Mouse (Mus musculus) lung, postnatal 4 days (tissue): ENCODE results near the gene Kcnn3.
A peak's percentile ranks its signal among the peaks of the same experiment; 100 is the strongest.

Experiments
- DNase-seq, 2 experiments: peaks; one replicate each; pipeline ENCODE4 v3.0.0; 2021

Gene Kcnn3

DNA sequence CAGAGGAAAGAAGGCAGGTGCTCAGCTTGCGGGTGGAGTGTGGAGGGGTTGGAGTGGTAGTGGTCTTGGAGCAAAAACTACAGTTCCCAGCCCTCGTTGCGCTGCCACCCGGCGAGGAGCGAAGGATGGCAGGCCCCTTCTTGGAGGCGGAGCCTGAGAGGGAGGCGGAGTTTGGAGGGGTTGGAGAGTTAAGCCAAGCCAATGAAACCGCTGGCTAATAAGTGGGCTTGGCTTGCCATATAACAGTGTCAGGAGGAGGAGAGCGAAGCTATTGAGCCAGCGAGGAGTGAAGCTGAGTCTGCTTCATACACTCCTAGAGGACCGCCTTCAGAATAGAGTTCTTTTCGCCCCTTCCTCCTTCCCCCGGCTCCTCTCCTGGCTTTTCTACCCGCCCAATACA, at the start of gene Kcnn3:
Gene Kcnn3 (plus strand): TSS at position 271 of the 400 bp plus-strand sequence.
- peak; percentile 90 for DNase-seq

DNA sequence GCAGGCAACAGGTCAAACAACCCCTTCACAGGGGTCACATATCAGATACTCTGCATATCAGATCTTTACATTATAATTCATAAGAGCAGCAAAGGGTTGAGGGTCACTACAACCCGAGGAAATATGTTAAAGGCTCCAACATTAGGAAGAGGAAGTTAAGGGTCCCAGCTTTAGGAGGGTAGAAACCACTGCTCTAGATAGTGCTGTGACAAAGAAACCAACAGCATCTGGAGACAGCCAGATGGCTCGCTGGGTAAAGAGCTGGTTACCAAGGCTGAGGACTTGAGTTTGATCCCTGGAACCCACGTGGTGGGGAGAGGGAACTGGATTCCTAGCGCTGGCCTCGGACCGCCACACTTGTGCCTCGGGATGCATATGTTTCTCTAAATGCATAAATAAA, 47.7 kb upstream of the Kcnn3 start:
- DNase-seq: no peak

DNA sequence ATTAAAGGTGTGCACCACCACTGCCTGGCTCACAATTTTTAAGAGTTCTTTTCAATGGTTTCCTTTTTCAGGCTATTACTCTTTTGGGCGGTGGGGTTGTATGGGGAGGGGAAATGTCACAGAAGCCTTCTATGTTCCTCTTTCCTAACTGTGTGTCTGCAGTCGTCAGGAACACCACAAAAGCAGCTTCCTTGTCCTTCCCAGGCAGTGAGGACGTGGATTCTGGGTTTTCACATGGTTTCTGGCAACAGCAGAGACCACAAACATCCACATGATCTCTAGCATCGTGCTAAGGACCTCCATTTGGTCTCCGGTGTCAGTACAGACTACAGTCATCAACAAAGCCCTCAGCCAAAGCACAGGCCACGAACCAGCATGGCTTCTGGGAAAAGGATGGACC, 46.1 kb upstream of the Kcnn3 start:
- DNase-seq: no peak

DNA sequence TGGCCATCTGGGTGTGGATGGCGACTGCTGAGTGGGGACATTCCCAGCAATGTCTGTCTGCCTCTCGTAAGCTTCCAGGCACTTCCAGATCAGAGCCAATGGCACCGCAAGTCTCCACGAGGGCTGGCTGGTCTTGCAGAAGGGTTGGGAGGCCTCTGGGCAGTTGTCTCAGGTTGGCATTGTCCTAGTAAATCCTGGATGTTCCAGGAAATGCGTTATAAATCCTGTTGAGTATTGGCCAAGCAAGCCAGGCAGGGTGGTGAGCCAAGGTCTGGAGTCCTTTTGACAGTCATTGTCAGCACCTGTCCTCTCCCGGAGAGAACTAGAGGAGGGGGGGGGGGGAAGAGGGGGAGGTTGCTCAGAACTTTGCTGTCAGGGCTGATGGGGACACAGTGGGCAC, 40.9 kb upstream of the Kcnn3 start:
- DNase-seq: no peak

DNA sequence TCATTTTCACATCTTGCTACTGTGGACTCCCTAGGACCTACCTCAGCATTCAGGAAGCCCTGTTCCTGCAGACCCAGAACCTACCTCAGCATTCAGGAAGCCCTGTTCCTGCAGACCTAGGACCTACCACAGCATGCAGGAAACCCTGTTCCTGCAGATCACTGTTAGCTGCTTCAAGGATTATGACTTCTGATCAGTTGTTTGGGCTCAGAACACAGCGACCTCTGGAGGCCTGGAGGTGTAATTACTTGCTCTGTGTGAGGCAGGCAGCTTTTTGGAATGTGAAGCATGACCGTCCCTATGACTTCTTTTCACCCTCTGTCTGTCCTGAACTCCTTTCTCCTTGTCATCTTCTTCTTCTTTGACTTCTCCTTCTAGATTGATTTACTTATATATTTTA, 38.5 kb upstream of the Kcnn3 start:
- DNase-seq: peak; percentile 38 to 55

DNA sequence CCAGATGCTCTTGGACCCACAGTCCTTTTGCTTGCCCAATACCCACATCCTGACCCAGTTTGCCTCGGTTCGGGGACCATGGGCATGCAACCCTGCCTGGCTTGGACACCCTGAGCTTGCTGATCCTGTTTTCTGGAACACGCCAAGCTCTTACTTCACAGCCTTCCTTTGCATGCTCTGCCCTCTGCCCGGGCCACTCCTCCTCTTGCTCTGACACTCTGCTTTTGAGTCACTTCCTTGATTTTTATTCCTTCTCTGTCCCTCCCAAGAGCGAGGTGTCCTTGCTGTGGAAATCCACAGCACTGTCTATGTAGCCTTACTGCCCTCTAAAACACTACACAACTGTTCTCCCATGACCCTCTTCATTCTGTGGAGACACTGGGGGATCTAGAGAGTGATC, 37.7 kb upstream of the Kcnn3 start:
- no peak for DNase-seq

DNA sequence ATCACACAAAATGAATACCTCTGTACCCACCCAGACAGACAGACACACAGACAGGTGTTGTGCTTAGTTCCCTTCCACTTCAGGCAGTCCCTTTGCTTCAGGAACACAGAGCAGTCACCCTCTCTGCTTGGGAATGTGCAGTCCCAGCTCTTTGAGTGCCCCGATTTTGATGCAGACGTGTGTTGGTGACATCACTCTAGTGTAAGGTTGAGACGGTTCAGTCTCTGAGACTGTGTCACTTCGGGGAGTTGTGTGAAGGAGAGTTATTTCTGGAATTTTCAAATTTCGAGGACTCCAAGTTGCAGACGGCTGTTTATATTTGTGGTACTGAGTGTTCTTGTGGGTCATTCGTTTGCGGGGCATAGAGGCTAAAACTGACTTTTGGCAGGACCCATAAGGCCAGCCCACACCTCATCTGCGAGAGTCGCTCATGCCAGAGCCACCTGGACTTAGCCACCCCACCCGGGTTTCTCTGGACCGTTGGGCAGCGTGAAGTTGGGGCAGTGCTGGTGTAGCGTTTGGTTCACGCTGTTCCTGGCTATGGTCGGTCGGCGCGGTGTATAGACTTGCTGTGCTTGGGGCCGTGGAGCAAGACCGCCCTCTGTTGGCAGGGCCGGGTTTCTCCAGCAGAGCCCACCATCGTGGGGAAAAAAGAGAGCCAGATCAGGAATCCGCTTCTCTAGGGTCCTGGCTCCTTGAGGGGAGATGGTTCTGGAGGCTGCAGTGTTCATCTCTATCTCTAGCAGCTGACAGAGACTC, 35.0 kb upstream of the Kcnn3 start:
- peak; percentile 84 to 88 for DNase-seq

DNA sequence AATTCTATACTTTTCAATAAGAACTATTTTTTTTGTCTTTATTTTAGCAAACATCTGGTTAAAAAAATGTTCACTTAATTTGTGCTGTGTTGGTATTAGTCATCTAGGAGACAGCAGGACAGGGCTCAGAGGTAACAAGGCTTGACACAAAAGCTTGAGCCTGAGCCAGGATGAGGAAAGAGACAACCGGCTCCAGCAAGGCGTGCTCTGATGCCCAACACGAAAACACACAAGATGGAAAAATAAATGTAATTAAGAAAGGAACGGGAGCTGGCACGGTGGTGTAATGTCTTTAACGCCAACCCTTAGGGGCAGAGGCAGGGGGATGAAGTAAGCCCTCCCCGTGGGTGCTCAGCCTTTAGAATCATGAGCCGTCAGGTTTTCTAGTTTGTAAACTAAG, 33.9 kb upstream of the Kcnn3 start:
- no peak for DNase-seq

DNA sequence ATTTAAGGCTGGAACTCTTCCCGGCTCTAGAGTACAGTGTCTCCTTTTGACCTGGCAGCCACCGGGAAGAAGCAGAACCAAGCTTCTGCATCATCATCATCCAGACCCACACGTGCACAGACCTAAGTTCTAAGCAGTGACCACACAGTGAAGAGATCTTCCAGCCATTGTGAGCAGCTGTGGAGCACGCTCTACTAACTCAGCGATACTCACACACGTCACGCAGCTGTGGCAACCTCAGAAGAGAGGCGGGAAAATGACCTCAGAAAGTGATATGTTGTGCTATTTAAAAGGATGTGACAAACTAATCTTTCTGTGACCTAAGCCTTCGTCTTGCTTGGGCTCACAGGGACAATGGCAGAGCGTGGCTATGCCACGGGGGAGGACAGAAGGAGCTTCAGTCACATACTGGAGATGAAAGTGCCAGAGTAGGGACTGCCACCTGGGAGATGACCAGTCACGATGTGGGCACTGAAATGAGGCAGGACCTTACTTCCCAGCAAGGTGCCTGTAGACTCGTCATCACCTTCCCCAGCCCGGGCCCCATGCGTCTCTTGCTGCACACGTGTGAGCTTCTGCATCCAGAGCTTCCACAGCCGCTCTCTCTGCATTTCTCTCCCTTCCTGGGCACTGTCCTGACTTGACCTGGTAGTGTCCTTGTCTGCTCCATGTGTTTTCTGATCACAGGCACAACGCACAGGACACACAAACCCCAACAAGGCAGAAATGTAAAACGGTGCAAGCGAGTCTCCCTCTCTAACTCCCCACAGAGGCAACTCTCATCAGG, 32.9 kb upstream of the Kcnn3 start:
- DNase-seq: no peak

DNA sequence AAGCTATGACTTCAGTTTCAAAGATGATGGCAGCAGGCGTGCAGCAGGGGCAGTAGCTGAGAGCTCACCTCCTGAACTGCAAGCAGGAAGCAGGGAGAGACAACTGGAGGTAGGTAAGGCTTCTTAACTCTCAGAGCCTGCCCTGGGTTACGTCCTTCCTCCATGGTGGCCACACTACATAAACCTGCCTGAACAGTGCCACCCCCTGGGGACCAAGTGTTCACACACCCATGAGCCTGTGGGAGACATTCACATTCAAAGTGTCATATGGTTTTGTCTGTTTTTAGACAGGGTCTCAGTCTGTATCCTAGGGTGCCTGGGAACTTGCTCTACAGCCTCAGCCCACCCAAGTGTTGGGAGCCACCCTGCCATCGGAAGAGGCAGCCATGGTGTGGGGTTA, 29.2 kb upstream of the Kcnn3 start:
- no peak for DNase-seq

DNA sequence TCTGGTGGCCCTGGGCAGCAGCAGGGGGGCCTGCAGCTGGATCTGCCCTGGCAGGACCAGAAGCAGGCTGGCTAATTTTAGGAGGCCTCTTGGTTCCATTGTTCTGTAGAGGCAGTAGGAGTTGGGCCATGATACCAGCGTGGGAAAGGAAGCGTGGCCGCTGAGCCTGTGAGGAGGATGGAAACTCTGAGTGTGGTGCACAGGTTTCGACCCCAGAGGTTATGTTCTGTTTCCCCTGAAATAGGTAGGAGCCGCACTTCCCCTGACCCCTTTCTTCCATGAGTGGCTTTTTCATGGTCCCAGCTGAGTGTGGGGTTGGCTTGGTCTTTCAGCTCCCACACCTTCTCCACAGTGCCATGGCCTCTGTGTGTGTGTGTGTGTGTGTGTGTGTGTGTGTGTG, 28.4 kb upstream of the Kcnn3 start:
- no peak for DNase-seq

DNA sequence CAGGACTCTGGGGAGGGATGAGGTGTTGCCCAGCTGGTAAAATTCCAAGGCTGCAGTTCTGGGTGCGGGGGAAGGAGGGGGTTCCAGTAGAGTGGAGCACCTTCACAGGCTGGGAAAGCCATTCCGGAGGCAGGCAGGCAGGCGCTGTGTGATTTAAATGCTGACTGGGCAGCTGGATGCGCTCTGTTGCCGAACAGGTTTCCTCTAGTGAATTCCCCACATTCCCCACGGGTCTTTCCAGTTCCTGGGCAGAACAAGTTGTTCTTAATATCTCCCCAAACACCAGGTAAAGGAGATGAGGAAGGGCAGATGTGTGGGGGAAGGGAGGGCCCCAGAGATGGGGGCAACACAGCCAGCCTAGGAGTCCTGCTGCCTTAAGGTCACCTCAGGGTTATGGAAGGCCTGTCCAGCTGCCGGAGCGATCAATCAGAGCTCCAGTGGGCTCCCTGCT, 27.2 kb upstream of the Kcnn3 start:
- peak; percentile 20 to 44 for DNase-seq

DNA sequence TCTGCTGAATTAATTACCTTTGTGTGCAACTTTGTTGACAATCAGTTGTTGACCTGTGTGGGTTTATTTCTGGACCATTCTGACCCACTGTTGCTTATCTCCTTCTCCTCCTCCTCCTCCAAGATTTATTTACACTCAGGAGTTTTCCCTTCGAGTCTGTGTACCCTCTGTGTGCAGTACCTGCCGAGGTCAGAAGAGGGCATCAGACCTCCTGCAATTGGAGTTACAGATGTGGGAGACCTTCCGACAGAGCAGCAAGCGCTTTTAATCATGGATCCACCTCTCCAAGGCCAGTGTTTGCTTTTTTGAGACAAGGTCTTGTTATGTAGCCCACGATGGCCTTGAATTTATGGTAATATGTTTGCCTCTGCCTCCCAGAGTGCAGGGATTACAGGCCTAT, 25.3 kb upstream of the Kcnn3 start:
- no peak for DNase-seq

DNA sequence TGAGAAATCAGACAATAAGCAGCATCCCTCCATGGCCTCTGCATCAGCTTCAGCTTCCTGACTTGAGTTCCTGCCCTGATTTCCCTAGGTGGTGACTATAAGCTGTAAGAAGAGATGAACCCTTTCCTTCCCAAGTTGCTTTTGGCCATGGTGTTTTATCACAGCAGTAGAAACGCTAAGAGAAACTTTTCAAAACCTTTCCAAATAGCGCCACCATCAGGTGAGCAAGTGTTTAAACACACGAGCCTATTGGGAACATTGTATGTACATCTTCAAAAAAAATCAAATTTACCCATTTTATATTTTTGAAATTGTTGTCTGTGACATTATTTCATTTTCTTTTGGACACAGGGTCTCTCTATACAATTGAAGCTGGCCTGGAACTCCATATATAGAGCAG, 23.6 kb upstream of the Kcnn3 start:
- no peak for DNase-seq

DNA sequence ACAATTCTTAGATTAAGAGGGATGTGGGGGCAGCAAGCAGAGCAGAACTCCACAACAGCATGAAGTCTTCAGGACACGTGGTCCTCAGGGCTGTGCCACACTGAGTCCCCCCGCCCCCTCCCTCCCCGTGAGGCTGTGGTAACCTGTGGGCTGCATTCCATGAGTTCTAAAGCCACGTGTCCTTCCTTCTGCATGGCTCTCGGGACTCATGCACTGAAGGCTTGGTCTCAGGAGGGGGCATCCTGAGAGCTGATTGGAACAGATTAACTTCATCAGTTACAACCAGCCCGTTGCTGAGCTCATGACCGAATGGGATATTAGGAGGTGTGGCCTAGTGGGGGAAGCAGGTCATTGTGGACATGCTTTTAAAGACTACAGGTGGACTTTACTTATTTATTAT, 20.3 kb upstream of the Kcnn3 start:
- DNase-seq: no peak

DNA sequence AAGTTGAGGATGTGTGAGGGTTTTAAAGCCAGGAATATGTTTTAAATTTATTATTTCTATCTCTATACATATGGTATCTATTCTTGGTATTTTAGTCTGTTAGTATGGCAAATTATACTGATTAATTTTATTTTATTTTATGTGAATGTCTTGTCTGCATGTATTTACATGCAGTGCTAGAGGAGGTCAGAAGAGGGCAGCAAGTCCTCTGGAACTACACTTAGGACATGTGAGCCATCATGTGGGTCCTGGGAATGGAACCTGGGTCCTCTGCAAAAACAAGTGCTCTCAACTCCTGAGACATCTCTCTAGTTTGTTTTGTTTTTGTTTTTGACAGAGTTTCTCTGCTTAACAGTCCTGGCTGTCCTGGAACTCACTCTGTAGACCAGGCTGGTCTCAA, 18.5 kb upstream of the Kcnn3 start:
- no peak for DNase-seq

DNA sequence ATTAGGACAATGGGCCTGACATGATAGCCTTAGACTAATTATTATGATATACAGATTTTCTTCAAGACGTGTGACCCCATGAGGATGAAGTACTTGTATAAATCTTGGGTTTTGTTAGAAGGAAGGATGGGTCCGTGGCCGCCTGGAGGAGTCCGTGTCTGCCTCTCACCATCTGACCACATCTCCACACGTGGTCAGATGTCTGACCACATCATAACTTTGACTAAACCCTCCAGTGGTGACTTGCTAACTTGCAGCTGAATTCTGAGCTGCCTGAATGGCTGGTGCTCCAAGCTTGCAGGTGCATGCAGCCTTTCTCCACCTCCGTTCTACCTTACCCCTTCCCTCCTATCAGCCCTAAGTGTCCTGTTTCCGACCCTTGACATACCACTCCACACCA, 17.4 kb upstream of the Kcnn3 start:
- DNase-seq: no peak

DNA sequence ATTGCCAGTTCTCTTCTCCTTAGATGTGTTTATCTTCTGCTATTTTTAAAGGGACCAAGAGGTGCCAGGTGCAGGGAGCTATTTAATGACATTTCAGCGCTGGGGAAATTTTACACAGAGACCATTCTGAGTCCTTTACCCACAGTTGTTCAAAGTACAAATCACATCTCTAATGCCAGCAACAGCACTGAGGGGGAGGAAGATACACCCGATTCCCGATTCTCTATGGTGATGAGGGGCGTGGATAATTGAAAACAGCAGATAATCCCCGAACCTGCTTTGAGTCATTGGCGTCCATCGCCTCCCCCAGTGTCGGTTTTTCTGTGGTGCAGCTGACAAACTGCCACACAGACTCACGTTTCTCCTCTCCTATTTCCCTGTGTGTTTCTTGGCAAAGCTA, 11.9 kb upstream of the Kcnn3 start:
- DNase-seq: no peak

DNA sequence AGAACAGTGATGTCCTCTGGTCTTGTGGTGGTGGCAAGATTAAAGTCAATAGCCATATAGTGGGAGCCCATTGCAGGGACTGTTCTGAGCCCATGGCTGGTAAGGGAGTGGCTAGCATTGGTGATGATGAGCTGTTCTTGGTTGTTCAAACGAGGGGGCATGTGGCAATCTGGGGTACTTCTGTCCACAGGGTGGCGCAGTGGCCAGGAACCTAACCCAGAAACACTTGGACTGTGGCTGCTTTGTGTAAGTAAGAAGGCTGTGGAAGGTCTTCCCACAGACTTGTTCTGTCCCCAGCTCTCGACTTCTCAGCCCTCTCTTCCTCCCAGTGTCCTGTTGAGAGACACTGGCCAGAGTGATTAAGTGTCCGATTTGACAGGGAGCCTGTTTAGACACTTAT, 9.0 kb upstream of the Kcnn3 start:
- peak; percentile 45 to 67 for DNase-seq

DNA sequence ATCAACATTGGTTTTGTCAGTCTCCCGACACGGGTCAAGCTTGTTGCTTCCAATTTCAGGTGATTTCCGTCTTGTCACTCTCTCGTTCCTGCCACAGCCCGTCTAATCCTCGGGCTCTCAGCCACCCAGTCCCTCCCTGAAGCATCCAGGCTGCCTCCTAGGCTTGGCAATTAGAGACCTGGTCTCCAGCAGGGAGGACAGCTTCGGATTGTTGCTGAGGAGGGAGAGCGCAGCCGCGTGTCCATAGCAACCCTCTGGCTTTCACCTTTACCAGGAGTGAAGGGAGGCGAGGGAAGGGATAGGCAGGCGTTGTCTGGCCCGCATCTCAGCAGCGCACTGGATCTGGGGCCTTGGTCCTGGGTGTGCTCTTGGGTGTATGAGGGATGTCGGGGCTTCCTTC, 8.6 kb upstream of the Kcnn3 start:
- DNase-seq: no peak

DNA sequence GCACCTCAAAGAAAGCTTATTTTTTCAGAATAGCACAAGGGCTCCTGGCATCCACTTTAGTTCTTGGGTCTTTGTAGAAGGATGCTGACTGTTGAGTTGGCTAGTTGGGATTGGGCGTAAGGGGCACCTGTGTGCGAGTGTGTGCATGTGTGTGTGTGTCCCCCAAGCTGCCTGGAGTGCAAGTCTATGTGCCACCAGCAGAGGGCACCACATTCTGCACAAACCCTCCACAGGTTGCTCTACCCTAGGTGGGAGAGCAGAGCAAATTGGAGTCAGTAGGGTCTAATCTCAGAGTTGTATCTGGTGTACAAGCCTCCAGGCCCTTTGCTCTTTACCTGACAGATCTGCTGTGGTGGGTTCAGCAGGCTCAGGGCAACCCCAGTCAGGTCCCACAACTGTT, 7.7 kb upstream of the Kcnn3 start:
- peak in 1 of 2 experiments; percentile 49 for DNase-seq

DNA sequence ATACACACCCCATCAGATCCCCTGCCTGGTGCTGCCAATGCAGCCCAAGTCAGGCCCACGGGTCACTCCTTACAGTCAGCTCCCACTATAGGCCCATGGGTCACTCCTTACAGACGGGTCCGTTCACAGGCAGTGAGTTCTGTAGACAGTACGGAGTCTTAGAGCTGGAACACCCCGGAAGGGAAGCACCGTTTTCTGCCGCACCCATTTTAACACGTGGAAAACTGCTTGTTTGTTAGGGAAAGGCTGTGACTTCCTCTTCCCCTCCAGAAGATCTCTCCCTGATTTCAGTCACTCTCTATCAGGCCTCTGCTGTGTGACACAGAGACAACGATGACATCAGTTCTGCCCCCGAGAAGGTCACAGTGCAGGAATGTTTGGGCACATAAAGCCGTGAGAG, 4.5 kb upstream of the Kcnn3 start:
- DNase-seq: no peak

DNA sequence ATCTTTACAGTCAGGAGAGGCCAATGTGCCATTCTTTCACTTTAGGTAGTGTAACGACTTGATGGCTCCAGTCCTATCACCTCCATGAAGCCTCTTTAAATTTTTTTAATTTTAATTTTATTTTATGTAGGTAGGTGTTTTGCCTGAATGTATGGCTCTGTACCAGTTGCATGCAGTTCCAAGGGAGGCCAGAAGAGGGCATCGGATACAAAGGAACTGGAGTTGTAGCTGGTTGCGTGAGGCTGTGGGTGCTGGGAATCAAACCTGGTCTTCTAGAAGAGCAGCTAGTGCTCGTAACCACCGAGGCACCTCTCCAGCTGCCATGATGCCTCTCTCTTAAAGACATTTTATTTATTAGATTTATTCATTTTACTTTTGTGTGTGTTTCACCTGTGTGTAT, 3.6 kb upstream of the Kcnn3 start:
- no peak for DNase-seq
